Mouse (Mus musculus) megakaryocyte, embryonic 14.5 days (primary cell): ENCODE data around the gene Nolc1. TPM values are rescaled to one million over a fixed set of nuclear protein-coding genes. Genes with fewer than 3 reads are reported as not detected.

Experiments
- H3K27me3 ChIP-seq: replicated peaks from 2 replicates; pipeline ENCODE3; 2012; ENCODE audit warnings: inconsistent platforms
- H3K36me3 ChIP-seq: replicated peaks from 2 replicates; pipeline ENCODE3; 2012; ENCODE audit warnings: low read length, inconsistent platforms, mixed read lengths
- H3K4me1 ChIP-seq: 2 replicates; pipeline ENCODE4 v1.6.1; 2012; ENCODE audit warnings: inconsistent platforms
- H3K4me3 ChIP-seq: replicated peaks from 2 replicates; pipeline ENCODE3; 2012; ENCODE audit warnings: moderate library complexity, mild to moderate bottlenecking, inconsistent platforms
- H3K9me3 ChIP-seq: 2 replicates; pipeline ENCODE4 v1.6.1; 2012; ENCODE audit warnings: inconsistent platforms
- FLI1 ChIP-seq: IDR thresholded peaks from 2 replicates; pipeline ENCODE4 v1.6.1; 2012; ENCODE audit warnings: low read length, inconsistent platforms, mixed read lengths
- GATA1 ChIP-seq: IDR thresholded peaks from 3 replicates; pipeline ENCODE4 v1.6.1; 2012; ENCODE audit warnings: mixed read lengths, low read length, inconsistent platforms, borderline replicate concordance
- polyA plus RNA-seq: library from polyadenylated mRNA; stranded (reverse); fragments of >175 nt; gene quantifications from 2 replicates; pipeline ENCODE4 v1.2.3, GENCODE M21; 2012; ENCODE audit warnings: low replicate concordance; ENCODE audit not compliant: insufficient read depth

Nolc1 gene
- polyA plus RNA-seq: 14.7 and 44.5 TPM in 2 replicates

GRCm38 (mm10) chr19:46075616-46076607, at the start of gene Nolc1:
Nolc1 (plus strand) TSS chr19:46075863.
- TF ChIP-seq FLI1 (peak; percentile 90), GATA1 (no peak)
- H3K4me3 ChIP-seq: peak within 1 kb of the TSS; percentile 99
- peaks cover 34% of the 10 kb centered on the region for H3K4me1 ChIP-seq
- no peaks in the 10 kb centered on the region for H3K9me3 ChIP-seq
- peaks cover 64% of the 10 kb centered on the region for H3K36me3 ChIP-seq
- no peaks in the 10 kb centered on the region for H3K27me3 ChIP-seq

GRCm38 (mm10) chr19:46026567-46026966, 49.1 kb upstream of the Nolc1 start:
- peaks cover 20% of the 10 kb centered on the region for H3K36me3 ChIP-seq
- peaks cover 21% of the 10 kb centered on the region for H3K4me1 ChIP-seq
- no peak overlapping the region for H3K4me3 ChIP-seq
- peaks cover 7% of the 10 kb centered on the region for H3K9me3 ChIP-seq
- H3K27me3 ChIP-seq: peaks cover 2% of the 10 kb centered on the region
- TF ChIP-seq FLI1: no peak
- TF ChIP-seq GATA1: no peak

- TF ChIP-seq GATA1 (no peak), FLI1 (no peak)
- peaks cover 37% of the 10 kb centered on the region for H3K4me1 ChIP-seq
Measured at GRCm38 (mm10) chr19:46028747-46029320, 46.8 kb upstream of the Nolc1 start.

GRCm38 (mm10) chr19:46029652-46030051, 46.0 kb upstream of the Nolc1 start:
- TF ChIP-seq GATA1 (no peak), FLI1 (no peak)
- Histone ChIP-seq H3K4me1 (peaks cover 40% of the 10 kb centered on the region), H3K36me3 (peaks cover 51% of the 10 kb centered on the region), H3K9me3 (peaks cover 7% of the 10 kb centered on the region), H3K4me3 (no peak overlapping the region), H3K27me3 (peaks cover 2% of the 10 kb centered on the region)

More at GRCm38 (mm10) chr19:46028747-46029320, 46.8 kb upstream of the Nolc1 start:
- Histone ChIP-seq H3K36me3 (peaks cover 43% of the 10 kb centered on the region), H3K4me3 (no peak overlapping the region), H3K9me3 (peaks cover 7% of the 10 kb centered on the region), H3K27me3 (peaks cover 2% of the 10 kb centered on the region)

- H3K4me1 ChIP-seq: peaks cover 47% of the 10 kb centered on the region
- peaks cover 7% of the 10 kb centered on the region for H3K9me3 ChIP-seq
- no peak overlapping the region for H3K4me3 ChIP-seq
- H3K27me3 ChIP-seq: peaks cover 2% of the 10 kb centered on the region
- peaks cover 58% of the 10 kb centered on the region for H3K36me3 ChIP-seq
- TF ChIP-seq GATA1: no peak
- TF ChIP-seq FLI1: no peak
Measured at GRCm38 (mm10) chr19:46030196-46030983, 45.3 kb upstream of the Nolc1 start.

GRCm38 (mm10) chr19:46031689-46032432, 43.8 kb upstream of the Nolc1 start:
- H3K4me1 ChIP-seq: peaks cover 45% of the 10 kb centered on the region

GRCm38 (mm10) chr19:46032731-46033510, 42.7 kb upstream of the Nolc1 start:
- H3K4me3 ChIP-seq: no peak overlapping the region
- peaks cover 49% of the 10 kb centered on the region for H3K4me1 ChIP-seq
- peaks cover 7% of the 10 kb centered on the region for H3K9me3 ChIP-seq
- H3K36me3 ChIP-seq: peaks cover 78% of the 10 kb centered on the region
- no peaks in the 10 kb centered on the region for H3K27me3 ChIP-seq
- TF ChIP-seq GATA1 (no peak), FLI1 (no peak)

More at GRCm38 (mm10) chr19:46031689-46032432, 43.8 kb upstream of the Nolc1 start:
- peaks cover 7% of the 10 kb centered on the region for H3K9me3 ChIP-seq
- no peak overlapping the region for H3K4me3 ChIP-seq
- H3K27me3 ChIP-seq: no peaks in the 10 kb centered on the region
- TF ChIP-seq GATA1 (no peak), FLI1 (no peak)
- H3K36me3 ChIP-seq: peaks cover 73% of the 10 kb centered on the region

GRCm38 (mm10) chr19:46033911-46034310, 41.8 kb upstream of the Nolc1 start:
- Histone ChIP-seq H3K27me3 (no peaks in the 10 kb centered on the region), H3K9me3 (peaks cover 7% of the 10 kb centered on the region), H3K36me3 (peaks cover 78% of the 10 kb centered on the region), H3K4me3 (no peak overlapping the region), H3K4me1 (peaks cover 59% of the 10 kb centered on the region)
- TF ChIP-seq FLI1: no peak
